Mouse (Mus musculus): ENCODE data around the gene Dpf3. TPM values are rescaled to one million over a fixed set of nuclear protein-coding genes. Genes with fewer than 3 reads are reported as not detected.

Dpf3 gene
- 3.1 and 4.3 TPM in 2 replicates for polyA plus RNA-seq (2012; rRNA removed)

GRCm38 (mm10) chr12:83487476-83487991 is at the start of gene Dpf3:
Dpf3 (minus strand) TSS chr12:83487716.

DNA sequence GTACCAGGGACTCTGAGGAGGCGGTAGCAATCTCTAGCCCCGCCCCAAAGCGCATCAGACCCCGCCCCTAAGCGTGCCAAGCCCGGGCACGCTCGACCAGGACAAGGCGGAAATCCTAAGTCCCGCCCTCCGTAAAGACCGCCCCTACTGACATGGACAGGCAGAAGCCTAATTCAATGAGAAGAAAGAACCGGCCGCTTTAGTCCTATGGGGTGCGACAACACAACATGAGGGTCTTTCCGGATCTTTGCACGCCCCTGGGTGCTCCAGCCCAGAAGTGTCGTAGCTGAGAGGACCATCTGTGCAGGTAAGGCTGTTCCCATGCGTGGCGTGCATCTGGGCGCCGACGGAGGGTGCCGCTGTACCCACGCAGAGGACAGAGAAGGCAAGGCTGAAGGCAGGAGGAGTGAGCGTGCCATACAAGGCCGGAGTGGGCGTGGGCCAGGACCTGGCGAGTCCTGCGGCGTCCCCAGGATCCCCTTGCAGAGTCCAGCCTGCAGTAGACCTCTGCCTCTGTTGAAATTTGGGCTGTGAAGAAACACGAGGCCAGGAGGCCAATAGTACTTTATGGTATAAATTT is 32.9 kb upstream of the Dpf3 start, which contains the start of gene Dcaf4:
Gene Dcaf4, plus strand, starts transcription at position 156 of the 580 bp plus-strand sequence.

Other genes with a start within 250 kb of the Dpf3 start
- gene Dcaf4, start 32.8 kb upstream of the Dpf3 start, polyA plus RNA-seq (2012; rRNA removed), result 8.0 and 9.9 TPM in 2 replicates
- gene Zfyve1, start 109.5 kb upstream of the Dpf3 start, polyA plus RNA-seq (2012; rRNA removed), result 6.6 and 7.0 TPM in 2 replicates
- gene Rbm25, start 143.5 kb upstream of the Dpf3 start, polyA plus RNA-seq (2012; rRNA removed), result 47.3 and 47.9 TPM in 2 replicates
- 7.4 and 8.0 TPM in 2 replicates for gene Psen1, start 200.4 kb upstream of the Dpf3 start, polyA plus RNA-seq (2012; rRNA removed)